Mouse (Mus musculus) liver, embryonic 16.5 days (tissue): ENCODE results near the gene Kcng4. TPM values are rescaled to one million over a fixed set of nuclear protein-coding genes. Genes with fewer than 3 reads are reported as not detected.

ENCODE experiments used
- ATAC-seq: fragments of 200-750 bp; cut with Nextera tagmentation; 2 replicates; pipeline ENCODE4 v1.8.0; 2017; ENCODE audit warnings: low read depth, mild to moderate bottlenecking, moderate number of reproducible peaks, moderate library complexity
- H3K27ac ChIP-seq: fragments of 300-500 bp; sonication (generic); 2 replicates; pipeline ENCODE4 v1.5.1; 2014; ENCODE audit warnings: mild to moderate bottlenecking, low read length
- H3K27me3 ChIP-seq: fragments of 300-500 bp; sonication (generic); 2 replicates; pipeline ENCODE4 v1.6.1; 2014; ENCODE audit warnings: low read depth, low read length, mixed read lengths; ENCODE audit not compliant: control insufficient read depth, insufficient read depth
- H3K36me3 ChIP-seq: fragments of 300-500 bp; sonication (generic); 2 replicates; pipeline ENCODE4 v1.6.1; 2014; ENCODE audit warnings: mild to moderate bottlenecking; ENCODE audit not compliant: control insufficient read depth, insufficient read depth
- H3K4me1 ChIP-seq: fragments of 300-500 bp; sonication (generic); 2 replicates; pipeline ENCODE4 v1.6.1; 2014; ENCODE audit warnings: low read depth, low read length, mixed read lengths; ENCODE audit not compliant: control insufficient read depth
- H3K4me2 ChIP-seq: fragments of 300-500 bp; sonication (generic); 2 replicates; pipeline ENCODE4 v1.6.1; 2014; ENCODE audit warnings: low read depth, low read length, mixed read lengths
- H3K4me3 ChIP-seq: fragments of 300-500 bp; sonication (generic); 2 replicates; pipeline ENCODE4 v1.5.1; 2014; ENCODE audit warnings: low read depth, mild to moderate bottlenecking, low read length
- H3K9ac ChIP-seq: fragments of 300-500 bp; sonication (generic); 2 replicates; pipeline ENCODE4 v1.6.1; 2014; ENCODE audit warnings: low read depth, low read length
- H3K9me3 ChIP-seq: fragments of 300-500 bp; sonication (generic); replicated peaks from 2 replicates; pipeline ENCODE4 v1.6.1; 2016; ENCODE audit warnings: low read length; ENCODE audit not compliant: control insufficient read depth
- WGBS: fragments of 180-500 bp; shearing (Covaris S2); extraction: QIAGEN DNeasy Blood & Tissue Kit; methylation state at CpG from one replicate; pipeline ENCODE4 v1.1.7; 2014; ENCODE audit not compliant: insufficient replicate concordance; 5-methylcytosine and 5-hydroxymethylcytosine counted together
- polyA plus RNA-seq: library from polyadenylated mRNA; unstranded; fragments of >200 nt; fragmentation: Nextera tagmentation; extraction: Ambion mirVana; gene quantifications from 2 replicates; pipeline ENCODE4 v1.2.1, GENCODE M21; 2015

The Kcng4 gene
- polyA plus RNA-seq, 1 experiment from 2014 or later, result not detected

GRCm38 (mm10) chr8:119588321-119588720 lies 47.2 kb downstream of the Kcng4 start:
- Histone ChIP-seq H3K27ac (no peak overlapping the region), H3K9me3 (no peaks in the 10 kb centered on the region), H3K27me3 (no peaks in the 10 kb centered on the region), H3K9ac (no peak overlapping the region), H3K36me3 (no peaks in the 10 kb centered on the region), H3K4me2 (no peak overlapping the region), H3K4me3 (no peak overlapping the region), H3K4me1 (peaks cover 7% of the 10 kb centered on the region)
- ATAC-seq, result no peak
- 60% methylated on average over 4 of the region's 4 CpGs for WGBS

GRCm38 (mm10) chr8:119585901-119586300 lies 49.6 kb downstream of the Kcng4 start:
- Histone ChIP-seq H3K9me3 (no peaks in the 10 kb centered on the region), H3K4me1 (peaks cover 18% of the 10 kb centered on the region), H3K4me2 (peak overlapping the region; percentile 61), H3K9ac (peak overlapping the region; percentile 53; the same call in 1 of the 2 replicates), H3K4me3 (peak overlapping the region; percentile 54), H3K36me3 (no peaks in the 10 kb centered on the region), H3K27me3 (no peaks in the 10 kb centered on the region), H3K27ac (no peak overlapping the region)
- ATAC-seq, result peak; percentile 51
- 16% methylated on average over 24 of the region's 24 CpGs for WGBS

GRCm38 (mm10) chr8:119580441-119581161 lies 54.9 kb downstream of the Kcng4 start:
- H3K4me2 ChIP-seq, result 0 out of 2 replicates have a peak overlapping the region, but pooled peaks have one; percentile 11
- 40% methylated on average over 5 of the region's 5 CpGs for WGBS
- H3K9me3 ChIP-seq, result no peaks in the 10 kb centered on the region
- no peaks in the 10 kb centered on the region for H3K27me3 ChIP-seq
- peaks cover 35% of the 10 kb centered on the region for H3K4me1 ChIP-seq
- peak; percentile 75 for ATAC-seq
- no peak overlapping the region for H3K27ac ChIP-seq
- no peak overlapping the region for H3K9ac ChIP-seq
- H3K4me3 ChIP-seq, result no peak overlapping the region
- no peaks in the 10 kb centered on the region for H3K36me3 ChIP-seq

- no peak for ATAC-seq
- Histone ChIP-seq H3K27ac (no peak overlapping the region), H3K4me2 (no peak overlapping the region), H3K4me1 (peaks cover 41% of the 10 kb centered on the region), H3K4me3 (no peak overlapping the region), H3K9ac (no peak overlapping the region), H3K27me3 (no peaks in the 10 kb centered on the region), H3K36me3 (no peaks in the 10 kb centered on the region), H3K9me3 (no peaks in the 10 kb centered on the region)
- WGBS, result 47% methylated on average over 13 of the region's 13 CpGs
Measured at GRCm38 (mm10) chr8:119579096-119579495, 56.4 kb downstream of the Kcng4 start.

GRCm38 (mm10) chr8:119575366-119575726 lies 60.1 kb downstream of the Kcng4 start:
- Histone ChIP-seq H3K4me3 (peak overlapping the region; percentile 77), H3K9ac (peak overlapping the region; percentile 58), H3K9me3 (no peaks in the 10 kb centered on the region), H3K27ac (no peak overlapping the region), H3K36me3 (no peaks in the 10 kb centered on the region), H3K4me2 (peak overlapping the region; percentile 94), H3K27me3 (no peaks in the 10 kb centered on the region), H3K4me1 (peaks cover 44% of the 10 kb centered on the region)
- 2% methylated on average over 16 of the region's 16 CpGs for WGBS
- no peak for ATAC-seq

- H3K4me3 ChIP-seq, result peak within 1 kb of the TSS; percentile 77
- under 1% methylated on average over 85 of the region's 97 CpGs for WGBS
- no peaks in the 10 kb centered on the region for H3K9me3 ChIP-seq
- peak within 1 kb of the TSS; percentile 75 for H3K9ac ChIP-seq
- H3K27ac ChIP-seq, result peak within 1 kb of the TSS; percentile 60
- H3K4me2 ChIP-seq, result peak within 1 kb of the TSS; percentile 94
- peaks cover 38% of the 10 kb centered on the region for H3K4me1 ChIP-seq
- H3K27me3 ChIP-seq, result no peaks in the 10 kb centered on the region
- no peaks in the 10 kb centered on the region for H3K36me3 ChIP-seq
- peak; percentile 93 for ATAC-seq
Measured at GRCm38 (mm10) chr8:119574437-119575365, 60.8 kb downstream of the Kcng4 start, which contains the start of the genes Hsdl1 and Dnaaf1. Hsdl1 (minus strand) TSS chr8:119575183. Dnaaf1 (plus strand) TSS chr8:119575235.

Other genes starting within 250 kb of the Kcng4 start
- gene Mlycd, start 240.8 kb downstream of the Kcng4 start, polyA plus RNA-seq, result 10.0 and 12.1 TPM in 2 replicates
- gene Osgin1, start 201.6 kb downstream of the Kcng4 start, polyA plus RNA-seq, result 47.3 and 57.9 TPM in 2 replicates
- 0.04 TPM in 1 of 2 replicates, not detected in the other for gene Necab2, start 189.0 kb downstream of the Kcng4 start, polyA plus RNA-seq
- not detected in 2 replicates for gene Slc38a8, start 134.0 kb downstream of the Kcng4 start, polyA plus RNA-seq
- 27.6 and 29.6 TPM in 2 replicates for gene Mbtps1, start 76.9 kb downstream of the Kcng4 start, polyA plus RNA-seq
- gene Hsdl1, start 60.5 kb downstream of the Kcng4 start, polyA plus RNA-seq, result 16.6 and 16.9 TPM in 2 replicates
- 0.06 and 0.08 TPM in 2 replicates for gene Dnaaf1, start 60.4 kb downstream of the Kcng4 start, polyA plus RNA-seq
- 5.3 and 5.5 TPM in 2 replicates for gene Taf1c, start 30.5 kb downstream of the Kcng4 start, polyA plus RNA-seq
- gene Adad2, start 22.9 kb downstream of the Kcng4 start, polyA plus RNA-seq, result not detected in 2 replicates
- gene Wfdc1, start 30.7 kb upstream of the Kcng4 start, polyA plus RNA-seq, result 2.3 and 2.7 TPM in 2 replicates
- 0.19 and 0.27 TPM in 2 replicates for gene Atp2c2, start 64.3 kb upstream of the Kcng4 start, polyA plus RNA-seq
- gene Tldc1, start 142.7 kb upstream of the Kcng4 start, polyA plus RNA-seq, result 4.1 and 4.7 TPM in 2 replicates
- 29.9 and 38.1 TPM in 2 replicates for gene Cotl1, start 204.9 kb upstream of the Kcng4 start, polyA plus RNA-seq
- gene Klhl36, start 226.6 kb upstream of the Kcng4 start, polyA plus RNA-seq, result 4.3 and 4.4 TPM in 2 replicates